Mouse (Mus musculus): Measurements from ENCODE around the gene Chpf. TPM values are rescaled to one million over a fixed set of nuclear protein-coding genes. Genes with fewer than 3 reads are reported as not detected.

Chpf gene
- 36.0 TPM for polyA plus RNA-seq (2017; shearing (Covaris generic))

GRCm38 (mm10) chr1:75478916-75479634 is at the start of gene Chpf, which contains the start of gene Tmem198:
TSS of gene Chpf (minus strand) at chr1:75479307.
TSS of gene Tmem198 (plus strand) at chr1:75479532.

DNA sequence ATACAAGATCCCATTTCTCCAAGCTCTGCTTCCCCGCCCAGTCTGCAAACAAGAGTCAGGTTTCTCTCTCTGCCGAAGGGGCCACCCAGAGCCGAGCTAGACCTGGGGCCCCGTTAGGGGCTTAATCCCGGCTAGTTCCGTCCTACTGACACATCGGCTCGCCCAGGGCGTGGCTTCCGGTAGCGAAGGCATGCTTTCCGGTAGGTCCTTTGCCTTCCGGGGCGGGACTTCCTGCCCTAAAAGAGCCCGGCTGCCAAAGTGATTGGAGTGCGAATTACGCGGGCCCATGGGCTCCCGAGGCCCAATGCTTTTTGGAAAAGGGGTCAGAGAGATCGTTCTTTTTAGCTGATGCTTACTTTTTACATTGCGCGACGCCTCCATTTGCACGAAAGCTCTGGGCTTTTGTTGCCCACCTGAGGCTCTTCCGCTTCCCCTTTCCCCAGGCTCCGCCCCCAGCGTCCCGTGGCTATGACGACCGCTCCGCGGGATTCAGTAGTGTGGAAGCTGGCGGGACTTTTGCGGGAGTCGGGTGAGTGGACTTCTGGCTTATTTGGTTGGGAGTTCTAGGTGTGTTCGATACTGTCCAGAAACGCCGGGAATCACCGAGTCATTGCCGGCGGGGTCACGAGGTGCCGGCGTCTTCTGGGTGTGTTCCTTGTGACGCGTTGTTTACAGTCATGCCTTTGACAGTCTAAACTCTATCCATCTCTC is 42.4 kb upstream of the Chpf start, which contains the start of gene Stk11ip:
Stk11ip (plus strand) TSS at position 209 of the 711 bp plus-strand sequence.

GRCm38 (mm10) chr1:75507006-75507405 is 27.9 kb upstream of the Chpf start, which contains the start of gene Inha:
TSS of gene Inha (plus strand) at chr1:75507077.

DNA sequence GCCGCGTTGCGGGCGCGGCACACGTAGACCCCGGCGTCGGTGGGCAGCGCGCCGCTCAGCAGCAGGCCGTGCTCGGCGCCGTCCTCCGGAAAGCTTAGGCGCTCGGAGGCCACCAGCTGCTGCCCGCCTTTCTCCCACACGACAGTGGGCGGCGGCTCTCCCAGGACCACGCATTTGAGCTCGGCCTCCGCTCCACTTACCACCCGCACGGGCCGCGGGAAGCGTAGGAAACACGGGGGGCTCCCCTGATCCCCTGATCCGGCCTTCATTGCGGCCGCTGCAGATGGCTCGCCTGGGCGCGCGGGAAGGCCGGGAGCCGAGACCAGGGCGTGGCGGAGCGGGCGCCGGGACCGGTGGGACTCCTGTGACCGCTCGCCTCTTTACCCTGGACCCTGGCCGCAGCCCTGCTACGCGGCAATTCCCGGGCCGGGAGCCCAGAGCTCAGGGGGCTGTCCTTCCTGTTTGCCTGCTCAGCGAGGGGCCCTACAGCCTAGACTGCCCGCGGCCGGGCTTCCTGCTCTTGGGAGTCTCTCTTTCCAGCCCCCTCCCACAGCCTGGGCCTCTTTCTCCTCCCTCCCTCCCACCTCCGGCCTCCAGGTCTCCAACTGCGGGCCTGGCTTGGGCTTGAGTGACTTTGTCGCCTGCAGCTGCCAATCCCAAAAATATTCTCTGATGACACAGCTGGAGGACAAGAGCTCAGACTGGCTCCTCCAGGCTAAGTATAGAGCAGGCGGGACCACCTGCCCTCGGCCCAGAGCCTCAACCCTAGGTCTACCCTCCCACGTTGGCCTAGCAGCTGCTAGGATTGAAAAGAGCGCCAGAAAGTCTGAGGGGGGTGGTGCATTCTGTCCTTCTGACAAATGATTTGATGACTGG is 27.1 kb upstream of the Chpf start, which contains the start of gene Obsl1:
Obsl1 (minus strand) TSS at position 497 of the 876 bp plus-strand sequence.

GRCm38 (mm10) chr1:75450314-75451005 is 28.6 kb downstream of the Chpf start, which contains the start of gene Asic4:
TSS of gene Asic4 (plus strand) at chr1:75450436.

GRCm38 (mm10) chr1:75435475-75436328 is 43.4 kb downstream of the Chpf start, which contains the start of gene Gmppa:
TSS of gene Gmppa (plus strand) at chr1:75435930.

Other genes starting within 250 kb of the Chpf start
- gene A630095N17Rik, start 247.2 kb downstream of the Chpf start, polyA plus RNA-seq (2017; shearing (Covaris generic)): not detected
- gene Dnajb2, start 242.9 kb downstream of the Chpf start, polyA plus RNA-seq (2017; shearing (Covaris generic)): 61.6 TPM
- gene Ptprn, start 214.8 kb downstream of the Chpf start, polyA plus RNA-seq (2017; shearing (Covaris generic)): 0.39 TPM
- gene Resp18, start 200.9 kb downstream of the Chpf start, polyA plus RNA-seq (2017; shearing (Covaris generic)): not detected
- 53.1 TPM for gene Dnpep, start 161.3 kb downstream of the Chpf start, polyA plus RNA-seq (2017; shearing (Covaris generic))
- not detected for gene Des, start 119.0 kb downstream of the Chpf start, polyA plus RNA-seq (2017; shearing (Covaris generic))
- 0.36 TPM for gene Speg, start 104.0 kb downstream of the Chpf start, polyA plus RNA-seq (2017; shearing (Covaris generic))
- 73.3 TPM for gene Gmppa, start 43.4 kb downstream of the Chpf start, polyA plus RNA-seq (2017; shearing (Covaris generic))
- not detected for gene Asic4, start 28.9 kb downstream of the Chpf start, polyA plus RNA-seq (2017; shearing (Covaris generic))
- gene Tmem198, start 225 bp upstream of the Chpf start, polyA plus RNA-seq (2017; shearing (Covaris generic)): 1.9 TPM
- gene Obsl1, start 27.1 kb upstream of the Chpf start, polyA plus RNA-seq (2017; shearing (Covaris generic)): not detected
- not detected for gene Inha, start 27.8 kb upstream of the Chpf start, polyA plus RNA-seq (2017; shearing (Covaris generic))
- 39.2 TPM for gene Stk11ip, start 42.2 kb upstream of the Chpf start, polyA plus RNA-seq (2017; shearing (Covaris generic))
- not detected for gene Slc4a3, start 67.0 kb upstream of the Chpf start, polyA plus RNA-seq (2017; shearing (Covaris generic))

Measured in naive thymus-derived CD4-positive, alpha-beta T cell, adult 5 months (primary cell).